Mouse (Mus musculus) heart, adult 2 months (tissue): ENCODE data around the gene Iqcg.

Experiments
- CTCF ChIP-seq: fragments of 200-600 bp; IDR thresholded peaks from 2 replicates; pipeline ENCODE4 v1.8.1; 2022; ENCODE audit warnings: antibody characterized with exemption, mild to moderate bottlenecking, moderate library complexity
- EP300 ChIP-seq: fragments of 200-500 bp; IDR thresholded peaks from 2 replicates; pipeline ENCODE4 v1.6.1; 2011; ENCODE audit warnings: low read depth, low read length, control low read depth; ENCODE audit not compliant: insufficient read depth
- POLR2A ChIP-seq: fragments of 200-500 bp; IDR thresholded peaks from 2 replicates; pipeline ENCODE4 v1.6.1; 2011; ENCODE audit warnings: mild to moderate bottlenecking, low read depth, low read length, control low read depth; ENCODE audit not compliant: insufficient read depth

- TF ChIP-seq POLR2A (no peak), EP300 (no peak), CTCF (no peak)
Observed at GRCm38 (mm10) chr16:32980227-32980626, 75.8 kb downstream of the Iqcg start.
